Mouse (Mus musculus) lung, postnatal 0 days (tissue): ENCODE data around the gene Tcn2. TPM values are rescaled to one million over a fixed set of nuclear protein-coding genes. Genes with fewer than 3 reads are reported as not detected.

Source experiments
- ATAC-seq: fragments of 200-750 bp; cut with Nextera tagmentation; 2 replicates; pipeline ENCODE4 v1.8.0; 2017; ENCODE audit warnings: moderate library complexity
- DNase-seq: peaks from one replicate; pipeline ENCODE4 v3.0.0-alpha.2; 2016; ENCODE audit warnings: low spot score
- H3K27ac ChIP-seq: fragments of 300-500 bp; sonication (generic); 2 replicates; pipeline ENCODE4 v1.5.1; 2014; ENCODE audit warnings: antibody characterized with exemption, mild to moderate bottlenecking, low read length, mixed read lengths
- H3K27me3 ChIP-seq: fragments of 300-500 bp; sonication (generic); replicated peaks from 2 replicates; pipeline ENCODE4 v1.6.1; 2014; ENCODE audit warnings: low read length, mixed read lengths; ENCODE audit not compliant: insufficient read depth
- H3K36me3 ChIP-seq: fragments of 300-500 bp; sonication (generic); 2 replicates; pipeline ENCODE4 v1.6.1; 2014; ENCODE audit warnings: low read length, mixed read lengths; ENCODE audit not compliant: insufficient read depth
- H3K4me1 ChIP-seq: fragments of 300-500 bp; sonication (generic); 2 replicates; pipeline ENCODE4 v1.6.1; 2014; ENCODE audit warnings: antibody characterized with exemption, low read depth, low read length, mixed read lengths; ENCODE audit not compliant: insufficient read depth
- H3K4me2 ChIP-seq: fragments of 300-500 bp; sonication (generic); replicated peaks from 2 replicates; pipeline ENCODE4 v1.6.1; 2014; ENCODE audit warnings: low read depth, mild to moderate bottlenecking, low read length, moderate library complexity, mixed read lengths
- H3K4me3 ChIP-seq: fragments of 300-500 bp; sonication (generic); 2 replicates; pipeline ENCODE4 v1.5.1; 2014; ENCODE audit warnings: low read depth, low read length
- H3K9ac ChIP-seq: fragments of 300-500 bp; sonication (generic); replicated peaks from 2 replicates; pipeline ENCODE4 v1.6.1; 2014; ENCODE audit warnings: low read depth, mild to moderate bottlenecking
- H3K9me3 ChIP-seq: fragments of 300-500 bp; sonication (generic); 2 replicates; pipeline ENCODE4 v1.6.1; 2016; ENCODE audit warnings: low read length, mixed read lengths
- CTCF ChIP-seq: IDR thresholded peaks from 2 replicates; pipeline ENCODE4 v1.5.1; 2016; ENCODE audit warnings: antibody characterized with exemption, mild to moderate bottlenecking
- EP300 ChIP-seq: IDR thresholded peaks from 2 replicates; pipeline ENCODE4 v1.6.1; 2016; ENCODE audit warnings: antibody characterized with exemption, mild to moderate bottlenecking, control low read depth
- WGBS: fragments of 180-500 bp; shearing (Covaris S2); extraction: QIAGEN DNeasy Blood & Tissue Kit; methylation state at CpG from one replicate; pipeline ENCODE4 v1.1.7; 2014; 5-methylcytosine and 5-hydroxymethylcytosine counted together
- polyA plus RNA-seq: library from polyadenylated mRNA; unstranded; fragments of >200 nt; fragmentation: Nextera tagmentation; extraction: Ambion mirVana; gene quantifications from 2 replicates; pipeline ENCODE4 v1.2.1, GENCODE M21; 2015

Gene Tcn2
- polyA plus RNA-seq, 1 experiment from 2014 or later = 170 TPM

GRCm38 (mm10) chr11:3894406-3895281 lies 37.3 kb downstream of the Tcn2 start, which contains the start of the genes 4921536K21Rik and Dusp18:
TSS of gene 4921536K21Rik (minus strand) at chr11:3895098.
TSS of gene Dusp18 (plus strand) at chr11:3895240.
- H3K4me1 ChIP-seq = peaks cover 5% of the 10 kb centered on the region; the same call in 1 of the 2 replicates
- TF ChIP-seq CTCF (no peak), EP300 (no peak)
- no peaks in the 10 kb centered on the region for H3K36me3 ChIP-seq
- H3K4me3 ChIP-seq = peak within 1 kb of the TSS; percentile 40
- WGBS = 5% methylated on average over 46 of the region's 46 CpGs
- H3K9ac ChIP-seq = peak within 1 kb of the TSS; percentile 26; the same call in 1 of the 2 replicates
- H3K4me2 ChIP-seq = peak within 1 kb of the TSS; percentile 80
- H3K27me3 ChIP-seq = no peaks in the 10 kb centered on the region
- peak within 1 kb of the TSS; percentile 77 for H3K27ac ChIP-seq
- H3K9me3 ChIP-seq = no peaks in the 10 kb centered on the region
- peak; percentile 100 for ATAC-seq
- peak; percentile 97 for DNase-seq

GRCm38 (mm10) chr11:3893970-3894369 lies 38.0 kb downstream of the Tcn2 start:
- WGBS = 75% methylated on average over 6 of the region's 6 CpGs
- no peaks in the 10 kb centered on the region for H3K9me3 ChIP-seq
- no peaks in the 10 kb centered on the region for H3K27me3 ChIP-seq
- no peak overlapping the region for H3K4me3 ChIP-seq
- H3K4me1 ChIP-seq = peaks cover 5% of the 10 kb centered on the region; the same call in 1 of the 2 replicates
- ATAC-seq = no peak
- no peak overlapping the region for H3K9ac ChIP-seq
- H3K4me2 ChIP-seq = no peak overlapping the region
- no peak overlapping the region for H3K27ac ChIP-seq
- DNase-seq = no peak
- H3K36me3 ChIP-seq = no peaks in the 10 kb centered on the region
- TF ChIP-seq CTCF (no peak), EP300 (no peak)

- H3K9me3 ChIP-seq = no peaks in the 10 kb centered on the region
- H3K27me3 ChIP-seq = no peaks in the 10 kb centered on the region
- no peaks in the 10 kb centered on the region for H3K4me1 ChIP-seq
- no peak overlapping the region for H3K4me3 ChIP-seq
- H3K9ac ChIP-seq = no peak overlapping the region
- TF ChIP-seq CTCF = no peak
- TF ChIP-seq EP300 = no peak
- no peak overlapping the region for H3K27ac ChIP-seq
- no peaks in the 10 kb centered on the region for H3K36me3 ChIP-seq
- H3K4me2 ChIP-seq = no peak overlapping the region
- peak; percentile 12 for DNase-seq
- WGBS = 64% methylated on average over 5 of the region's 5 CpGs
- no peak for ATAC-seq
Observed at GRCm38 (mm10) chr11:3887331-3887730, 44.6 kb downstream of the Tcn2 start.

- Histone ChIP-seq H3K9me3 (no peaks in the 10 kb centered on the region), H3K27me3 (no peaks in the 10 kb centered on the region), H3K4me3 (no peak overlapping the region), H3K27ac (no peak overlapping the region), H3K4me2 (no peak overlapping the region), H3K4me1 (no peaks in the 10 kb centered on the region), H3K36me3 (no peaks in the 10 kb centered on the region), H3K9ac (no peak overlapping the region)
- WGBS = 84% methylated on average over 3 of the region's 3 CpGs
- ATAC-seq = no peak
- no peak for DNase-seq
- TF ChIP-seq CTCF (no peak), EP300 (no peak)
Observed at GRCm38 (mm10) chr11:3883711-3884110, 48.2 kb downstream of the Tcn2 start.

- peak; percentile 94 for TF ChIP-seq CTCF
- no peak for TF ChIP-seq EP300
- 32% methylated on average over 2 of the region's 2 CpGs for WGBS
- peak; percentile 79 for DNase-seq
- Histone ChIP-seq H3K4me2 (no peak overlapping the region), H3K4me1 (no peaks in the 10 kb centered on the region), H3K27ac (no peak overlapping the region), H3K27me3 (no peaks in the 10 kb centered on the region), H3K4me3 (no peak overlapping the region), H3K36me3 (no peaks in the 10 kb centered on the region), H3K9ac (no peak overlapping the region), H3K9me3 (no peaks in the 10 kb centered on the region)
- 0 out of 2 replicates have a peak, but pooled peaks have one; percentile 47 for ATAC-seq
Observed at GRCm38 (mm10) chr11:3879836-3880235, 52.1 kb downstream of the Tcn2 start.

- no peak for DNase-seq
- H3K4me2 ChIP-seq = no peak overlapping the region
- H3K4me3 ChIP-seq = no peak overlapping the region
- TF ChIP-seq CTCF (no peak), EP300 (no peak)
- 62% methylated on average over 7 of the region's 7 CpGs for whole genome bisulfite sequencing
- H3K9me3 ChIP-seq = no peaks in the 10 kb centered on the region
- no peaks in the 10 kb centered on the region for H3K36me3 ChIP-seq
- H3K4me1 ChIP-seq = no peaks in the 10 kb centered on the region
- H3K27me3 ChIP-seq = no peaks in the 10 kb centered on the region
- H3K27ac ChIP-seq = no peak overlapping the region
- ATAC-seq = no peak
- no peak overlapping the region for H3K9ac ChIP-seq
Observed at GRCm38 (mm10) chr11:3878660-3879059, 53.3 kb downstream of the Tcn2 start.
